ENCODE assay signal across 8 mouse cellular contexts in the genomic region with DNA sequence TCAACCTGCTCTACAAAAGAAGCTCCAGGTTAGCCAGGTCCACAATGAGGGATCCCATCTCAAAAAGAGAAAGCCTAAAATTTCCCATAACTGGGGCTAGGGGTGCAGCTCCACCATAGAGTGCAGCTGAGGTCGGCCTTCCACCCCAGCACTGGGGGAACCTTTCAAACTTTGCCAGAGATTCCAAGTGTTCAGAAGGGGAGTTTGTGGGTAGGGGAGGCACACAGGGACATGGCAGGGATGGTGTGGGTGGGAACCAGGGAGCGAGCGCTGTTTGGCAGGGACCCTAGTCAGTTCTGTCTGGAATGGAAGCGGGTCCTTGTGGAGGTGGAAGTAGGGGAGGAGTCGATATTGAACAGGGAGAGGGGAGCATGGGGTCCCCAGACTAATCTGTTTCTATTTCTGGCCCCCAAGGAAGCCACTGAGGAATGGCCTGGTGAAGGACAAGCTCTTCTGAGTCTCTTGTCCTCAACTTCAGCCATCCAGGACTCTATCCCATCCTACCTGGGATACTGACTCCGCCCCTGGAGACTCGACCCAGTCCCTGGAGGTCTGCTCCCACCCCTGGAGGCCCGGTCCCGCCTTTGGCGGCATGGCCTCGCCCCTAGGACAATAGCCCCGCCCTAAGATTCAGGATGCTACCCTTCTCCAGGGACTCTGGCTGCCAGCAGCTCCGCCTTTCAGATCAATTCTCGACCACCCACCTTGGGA. TPM values are rescaled to one million over a fixed set of nuclear protein-coding genes. Genes with fewer than 3 reads are reported as not detected.
DNase-seq lines count a peak whose midpoint lies in the region; ATAC-seq lines count a peak whose summit lies in the region.

Gene Gdf1, plus strand, starts transcription at position 694 of the 711 bp plus-strand sequence.

- peaks cover 23% of the 10 kb centered on the region for H3K4me1 ChIP-seq in neural tube, embryonic 11.5 days (ENCODE audit: control insufficient read depth, insufficient read depth, low read length)
- H3K4me1 ChIP-seq in limb, embryonic 10.5 days: peaks cover 42% of the 10 kb centered on the region

- no peaks in the 10 kb centered on the region for H3K27me3 ChIP-seq in neural tube, embryonic 11.5 days (ENCODE audit: control insufficient read depth, insufficient read depth, low read length)
- H3K27me3 ChIP-seq in limb, embryonic 10.5 days (ENCODE audit: low read depth, poor library complexity, severe bottlenecking): peaks cover 11% of the 10 kb centered on the region; the same call in 1 of the 2 replicates

- H3K36me3 ChIP-seq in neural tube, embryonic 11.5 days (ENCODE audit: control insufficient read depth, insufficient read depth, low read length): peaks cover 12% of the 10 kb centered on the region
- H3K36me3 ChIP-seq in limb, embryonic 10.5 days: peaks cover 54% of the 10 kb centered on the region

- H3K27ac ChIP-seq in neural tube, embryonic 11.5 days (ENCODE audit: low read depth, low read length): no peak within 1 kb of the TSS
- peak within 1 kb of the TSS; percentile 82 for H3K27ac ChIP-seq in limb, embryonic 10.5 days

- intact Hi-C loops in gastrocnemius, postnatal 14 days (cut with DNase I; ENCODE audit: low total_unique reads): no loop called here

- H3K9ac ChIP-seq in neural tube, embryonic 11.5 days (ENCODE audit: low read length): peak within 1 kb of the TSS; percentile 26; the same call in 1 of the 2 replicates

- WGBS in neural tube, embryonic 11.5 days: 21% methylated on average over 14 of the region's 14 CpGs
- WGBS in limb, embryonic 10.5 days: 20% methylated on average over 14 of the region's 14 CpGs

- DNase-seq in frontal cortex, adult 2 months (ENCODE audit: extremely low spot score in 1 of 2, low spot score in 1 of 2): no peak
- DNase-seq in frontal cortex, postnatal 10 days (ENCODE audit: low spot score in 2 of 2): no peak
- DNase-seq in neural tube, embryonic 11.5 days (ENCODE audit: low spot score): peak; percentile 20
- no peak for DNase-seq in neural tube, embryonic 10.5 days (ENCODE audit: extremely low spot score, low spot score)
- DNase-seq in limb, embryonic 10.5 days (ENCODE audit: low spot score): peak; percentile 62
- DNase-seq in yolk sac, embryonic 10.5 days (ENCODE audit: low spot score): peak; percentile 42
- DNase-seq in gastrocnemius, postnatal 14 days: no peak
- DNase-seq in gastrocnemius, postnatal 25 days: no peak

- H3K4me2 ChIP-seq in neural tube, embryonic 11.5 days (ENCODE audit: low read depth): peak within 1 kb of the TSS; percentile 33

- no peak for ATAC-seq in neural tube, embryonic 11.5 days (ENCODE audit: insufficient read depth, low FRiP score, low TSS enrichment)

- H3K4me3 ChIP-seq in neural tube, embryonic 11.5 days (ENCODE audit: low read depth, low read length): peak within 1 kb of the TSS; percentile 15
- peak within 1 kb of the TSS; percentile 39 for H3K4me3 ChIP-seq in limb, embryonic 10.5 days

- no peaks in the 10 kb centered on the region for H3K9me3 ChIP-seq in neural tube, embryonic 11.5 days (ENCODE audit: control insufficient read depth, low read length)
- no peaks in the 10 kb centered on the region for H3K9me3 ChIP-seq in limb, embryonic 10.5 days (replicated peaks)

RNA-seq across cellular contexts. Expression of gene Gdf1, which starts in this region (rescaled TPM):
- polyA plus RNA-seq in frontal cortex, adult 2 months (2012; rRNA removed): 34.8 and 63.7 TPM in 2 replicates
- polyA plus RNA-seq in neural tube, embryonic 11.5 days (2014; fragmentation: Nextera tagmentation; extraction: Ambion mirVana): 0.93 and 1.5 TPM in 2 replicates
- 7.9 and 13.8 TPM in 2 replicates for polyA plus RNA-seq in limb, embryonic 10.5 days (2016; fragmentation: Nextera tagmentation; extraction: Ambion mirVana)
- 1 to 10 TPM; 1.3 to 2.8 TPM for total RNA-seq in gastrocnemius, postnatal 14 days (2021)
- total RNA-seq in gastrocnemius, postnatal 25 days (2021): 1 to 10 TPM in 1 of 2 experiments, under 1 TPM in 1; 0.72 to 2.5 TPM

Comparison
In these comparisons a context has a peak if more than half of its experiments do, and no peak if none do; other contexts are left out.
1. DNase-seq: peak in neural tube, embryonic 11.5 days (single experiment), limb, embryonic 10.5 days (single experiment) and yolk sac, embryonic 10.5 days (single experiment); none in frontal cortex, adult 2 months (0 of 2), frontal cortex, postnatal 10 days (0 of 2), neural tube, embryonic 10.5 days (single experiment), gastrocnemius, postnatal 14 days (single experiment) and gastrocnemius, postnatal 25 days (single experiment).